Mouse (Mus musculus): ENCODE measurements around the gene Vps13d.

Vps13d gene

DNA sequence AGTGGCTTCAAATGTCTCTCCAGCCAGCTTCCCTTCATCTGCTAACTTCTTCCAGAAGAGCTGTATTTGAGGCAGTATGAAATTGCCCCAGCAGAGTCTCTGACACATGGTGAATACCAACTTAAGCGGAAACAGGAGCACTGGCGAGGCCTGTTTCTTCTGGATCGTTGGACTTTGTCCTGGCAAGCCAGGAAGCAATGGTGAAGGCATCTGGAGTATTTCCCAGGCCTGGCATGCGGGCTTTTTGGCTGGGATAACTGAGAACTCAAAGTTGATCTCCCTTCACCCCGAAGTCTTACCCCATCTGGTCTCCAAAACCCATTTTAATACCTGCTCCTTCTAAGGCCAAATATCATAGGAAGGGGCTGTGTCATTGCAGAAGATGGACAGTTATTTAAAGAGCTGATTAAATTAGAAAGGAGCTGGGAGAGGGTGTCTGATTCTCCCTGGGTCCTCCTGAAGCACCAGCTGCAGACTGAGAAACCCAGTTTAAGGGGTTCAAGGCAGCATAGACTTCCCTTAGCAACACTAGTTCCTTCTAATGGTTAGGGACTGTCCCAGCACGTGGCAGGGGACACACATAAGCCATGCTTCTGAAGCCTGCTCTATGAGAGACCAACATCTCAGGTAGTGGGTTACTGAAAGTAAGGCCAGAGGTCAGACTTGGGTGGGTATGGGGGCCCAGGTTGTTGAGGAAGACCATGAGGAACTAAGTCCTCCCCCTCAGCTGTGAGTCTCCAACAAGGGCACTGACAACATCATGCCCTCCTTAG is 221.7 kb downstream of the Vps13d start:
- DNase-seq (ENCODE audit: low read depth) = peak; percentile 39

DNA sequence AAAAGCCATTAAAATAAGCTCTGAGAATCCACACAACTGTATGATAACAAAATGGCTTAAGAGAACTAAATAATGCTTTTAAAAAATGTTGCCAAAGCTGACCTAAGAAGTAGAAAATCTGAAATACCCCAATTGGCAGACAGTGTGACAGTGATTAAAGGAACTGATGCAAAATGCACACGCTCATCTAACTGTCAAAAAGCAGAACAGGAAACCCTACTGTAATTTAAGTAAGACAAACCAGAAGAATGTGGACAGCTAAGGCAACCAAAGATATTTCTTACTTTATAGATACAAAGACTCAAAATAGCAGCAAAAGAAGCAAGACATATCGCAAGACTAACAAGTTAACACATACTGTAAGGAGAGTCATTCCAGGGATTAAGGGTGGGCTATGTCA is 223.8 kb downstream of the Vps13d start:
- DNase-seq (ENCODE audit: low read depth) = no peak

DNA sequence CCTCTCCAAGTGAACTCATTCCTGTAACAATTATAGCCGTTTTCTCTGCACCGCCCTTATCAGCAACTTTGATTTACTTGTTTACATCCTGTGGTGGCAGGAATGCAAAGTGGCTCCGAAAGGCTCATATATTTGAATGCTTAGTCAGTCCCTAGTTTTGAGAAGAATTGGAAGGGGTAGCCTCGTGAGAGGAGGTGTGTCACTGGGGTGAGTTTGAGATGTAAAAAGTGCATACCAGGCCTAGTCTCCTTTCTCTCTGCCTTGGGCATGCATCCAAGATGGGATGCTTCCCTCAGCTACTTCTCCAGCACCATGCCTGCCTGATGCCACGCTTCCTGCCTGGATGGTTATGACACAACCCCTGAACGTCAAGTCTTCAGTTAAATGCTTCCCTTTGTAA is 225.8 kb downstream of the Vps13d start:
- peak; percentile 57 for DNase-seq (ENCODE audit: low read depth)

DNA sequence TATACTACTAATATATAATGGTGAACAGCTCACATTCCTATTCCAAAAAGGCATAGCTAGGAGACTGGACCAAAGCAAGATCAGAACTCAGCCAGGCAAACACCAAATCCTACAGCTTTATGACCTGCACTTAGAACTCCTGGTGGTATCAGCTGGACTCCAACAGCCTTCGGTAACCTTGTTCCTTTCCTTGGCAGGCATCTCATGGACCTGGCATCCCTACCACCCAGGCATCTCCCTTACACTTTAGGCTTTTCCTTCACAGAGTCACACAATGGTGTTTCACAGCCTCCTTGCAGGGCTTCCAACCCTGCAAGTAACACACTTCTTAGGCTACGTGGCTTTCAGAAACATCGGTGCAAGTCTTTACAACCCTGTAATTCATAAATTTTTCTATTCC is 226.4 kb downstream of the Vps13d start:
- no peak for DNase-seq (ENCODE audit: low read depth)

DNA sequence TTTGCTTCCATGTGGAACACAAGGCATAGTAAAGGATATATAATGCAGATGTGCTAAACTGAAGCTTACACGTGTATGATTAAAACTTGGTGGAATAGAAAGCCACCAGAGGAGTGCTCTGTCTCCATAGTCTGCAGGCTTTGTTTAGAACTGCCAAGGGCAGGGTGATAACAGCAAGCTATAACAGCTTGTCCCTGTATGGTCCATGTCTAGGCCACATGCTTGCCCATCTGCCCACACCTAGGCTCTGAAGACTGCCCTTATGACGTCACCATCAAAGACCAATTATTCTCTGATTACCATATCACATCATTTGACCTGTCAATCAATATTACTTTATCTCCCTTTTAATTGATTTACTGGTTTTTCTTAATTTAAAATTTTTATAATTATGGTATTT is 229.6 kb downstream of the Vps13d start:
- DNase-seq (ENCODE audit: low read depth) = no peak

DNA sequence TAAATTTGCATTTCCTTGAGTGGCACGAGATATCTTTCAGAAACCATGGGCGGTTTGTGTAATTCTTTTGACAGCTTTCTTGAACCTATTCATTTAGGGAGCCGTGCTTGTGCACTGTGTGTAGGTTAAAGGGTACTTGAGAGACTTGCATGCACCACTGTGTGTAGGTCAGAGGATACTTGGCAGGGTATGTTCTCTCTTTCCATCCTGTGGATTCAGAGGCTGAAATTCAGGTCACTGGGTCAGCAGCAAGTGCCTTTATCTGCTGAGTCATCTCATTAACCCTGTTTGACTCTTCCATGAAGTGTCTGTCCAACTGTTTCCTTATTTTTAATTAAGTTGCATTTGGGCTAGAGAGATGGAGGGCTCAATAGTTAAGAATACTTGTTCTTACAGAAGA is 233.1 kb downstream of the Vps13d start:
- no peak for DNase-seq (ENCODE audit: low read depth)

DNA sequence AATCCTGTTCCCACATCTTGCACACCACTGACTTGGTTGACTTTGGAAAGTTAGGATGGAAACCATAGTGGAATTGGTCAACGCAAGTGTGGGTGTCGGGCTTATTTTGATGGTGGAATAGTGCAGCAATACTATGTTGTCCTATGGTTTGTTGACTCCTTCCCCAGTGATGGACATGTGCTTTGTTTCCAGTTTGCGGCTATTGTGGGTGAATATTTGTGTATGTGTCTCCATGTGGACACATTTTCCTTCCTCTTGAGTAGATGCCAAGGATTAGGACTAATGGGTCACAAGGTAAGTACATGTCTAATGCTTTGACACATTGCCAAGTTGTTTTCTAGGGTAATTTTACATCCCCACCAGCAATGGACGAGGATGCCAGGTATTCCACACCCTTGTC is 233.6 kb downstream of the Vps13d start:
- DNase-seq (ENCODE audit: low read depth) = no peak

DNA sequence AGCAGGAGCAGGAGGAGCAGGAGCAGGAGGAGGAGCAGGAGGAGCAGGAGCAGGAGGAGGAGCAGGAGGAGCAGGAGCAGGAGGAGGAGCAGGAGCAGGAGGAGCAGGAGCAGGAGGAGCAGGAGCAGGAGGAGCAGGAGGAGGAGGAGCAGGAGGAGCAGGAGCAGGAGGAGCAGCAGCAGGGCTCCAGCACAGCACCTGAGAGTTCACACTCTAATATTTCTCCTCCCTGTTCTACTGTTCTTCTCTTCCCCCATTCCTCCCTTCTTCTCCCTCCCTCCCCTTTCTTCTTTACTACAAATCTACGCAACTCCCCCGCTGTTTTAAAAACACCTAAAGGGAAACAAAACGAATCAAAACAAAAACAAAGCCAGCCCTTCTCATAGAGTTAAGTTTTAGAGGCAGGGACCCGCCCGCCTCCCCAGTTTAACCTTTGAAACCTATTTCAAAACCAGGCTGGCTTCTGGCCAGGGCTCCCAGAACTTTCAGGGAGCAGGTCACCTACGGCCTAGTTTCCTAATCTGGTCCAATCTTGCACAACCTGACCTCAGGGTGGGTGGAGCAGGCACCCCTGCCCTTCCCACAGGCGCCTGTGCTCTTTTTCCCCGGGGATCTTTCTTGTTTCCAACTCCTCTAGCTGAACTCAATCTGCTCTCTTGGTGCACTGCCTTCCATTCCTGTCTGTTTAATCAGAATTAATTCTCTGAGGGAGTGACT is 234.5 kb downstream of the Vps13d start:
- peak; percentile 74 for DNase-seq (ENCODE audit: low read depth)

DNA sequence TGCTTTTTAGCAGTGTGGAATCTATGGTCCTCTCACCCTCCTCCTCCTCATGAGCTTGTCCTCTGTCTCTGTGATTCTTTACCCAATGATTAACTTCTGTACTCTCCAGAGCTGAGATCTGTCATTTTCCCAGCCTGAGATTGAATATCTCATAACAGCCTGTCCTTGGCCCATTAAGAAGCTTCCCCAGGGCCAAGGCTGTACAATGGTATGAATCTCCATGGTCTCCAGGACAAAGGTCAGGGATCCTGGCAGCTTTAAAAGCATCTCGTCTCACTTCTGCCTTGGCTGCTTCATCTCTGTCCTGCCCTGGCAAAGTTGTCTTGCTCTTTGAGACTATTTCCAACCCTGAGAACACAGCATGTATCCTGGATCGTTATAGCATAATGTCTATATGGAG is 237.1 kb downstream of the Vps13d start:
- no peak for DNase-seq (ENCODE audit: low read depth)

DNA sequence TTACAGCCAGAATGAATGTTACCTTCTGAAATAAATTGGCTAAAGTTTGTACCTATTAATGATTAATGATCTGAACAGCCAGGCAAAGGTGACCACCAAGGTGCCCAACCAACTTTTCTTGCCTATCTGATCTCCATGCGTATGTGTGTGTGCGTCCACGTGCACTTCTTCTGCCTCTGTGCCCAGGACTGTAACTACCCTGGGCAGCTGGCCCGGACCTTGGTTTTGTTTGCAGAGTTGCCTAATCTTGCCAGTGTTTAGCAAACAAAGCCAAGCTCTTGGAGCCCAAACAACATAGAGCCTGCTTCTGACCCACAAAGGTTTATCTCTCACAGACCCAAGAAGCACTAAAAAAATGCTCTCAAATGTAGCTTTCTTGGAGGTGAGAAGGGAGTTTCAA is 237.6 kb downstream of the Vps13d start:
- DNase-seq (ENCODE audit: low read depth) = peak; percentile 33

DNA sequence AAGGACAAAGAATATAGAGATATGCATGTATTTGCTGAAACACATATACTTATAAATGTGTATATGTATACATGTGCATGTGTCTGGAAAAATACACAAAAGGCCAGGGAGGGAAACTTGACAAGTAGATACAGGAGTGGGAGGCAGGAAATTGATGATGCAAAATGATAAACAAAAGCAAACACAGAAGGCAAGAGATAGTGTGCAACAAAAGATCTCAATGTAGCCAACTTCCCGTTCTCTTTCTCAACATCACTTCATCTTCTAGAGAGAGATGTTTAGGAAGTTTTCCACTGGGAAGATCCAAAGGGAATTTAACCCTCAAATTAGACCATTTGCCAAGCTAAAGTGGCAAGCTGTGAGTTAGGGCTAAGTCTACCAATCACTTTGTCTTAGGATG is 238.5 kb downstream of the Vps13d start:
- no peak for DNase-seq (ENCODE audit: low read depth)

DNA sequence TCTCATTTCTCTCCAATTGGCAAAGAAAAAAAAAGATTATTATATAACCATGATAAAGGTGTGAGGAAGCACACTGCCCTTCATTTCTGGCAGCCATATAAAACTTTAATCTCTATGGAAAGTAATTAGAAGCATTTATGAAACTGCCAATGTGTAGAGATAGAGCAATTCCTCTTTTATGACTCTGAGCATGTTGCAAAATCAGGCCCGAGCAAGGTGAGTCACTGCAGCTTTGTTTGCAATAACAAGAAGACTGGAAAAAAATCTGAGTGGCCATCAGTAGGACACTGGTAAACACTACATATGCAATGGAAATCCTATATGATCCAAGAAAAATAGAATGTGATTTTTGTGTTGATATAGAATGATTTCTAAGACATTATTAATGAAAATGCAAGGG is 238.9 kb downstream of the Vps13d start:
- peak; percentile 68 for DNase-seq (ENCODE audit: low read depth)

DNA sequence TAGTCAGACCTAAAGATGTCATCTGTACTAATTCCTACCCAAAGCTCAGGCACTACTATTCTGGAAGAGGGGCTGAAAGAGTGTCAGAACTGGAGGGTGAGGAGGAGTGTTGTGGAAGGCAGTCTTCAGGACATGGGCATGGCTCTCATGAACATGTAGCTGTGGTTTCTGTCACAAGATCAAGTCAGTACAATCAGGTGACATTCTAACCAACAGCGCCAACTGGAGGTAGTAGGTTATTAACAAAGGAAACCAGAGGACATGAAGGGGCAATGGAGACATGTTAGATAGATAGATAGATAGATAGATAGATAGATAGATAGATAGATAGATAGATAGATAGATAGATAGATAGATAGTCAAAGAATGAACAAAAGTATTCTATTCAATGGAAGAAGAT is 241.4 kb downstream of the Vps13d start:
- no peak for DNase-seq (ENCODE audit: low read depth)

DNA sequence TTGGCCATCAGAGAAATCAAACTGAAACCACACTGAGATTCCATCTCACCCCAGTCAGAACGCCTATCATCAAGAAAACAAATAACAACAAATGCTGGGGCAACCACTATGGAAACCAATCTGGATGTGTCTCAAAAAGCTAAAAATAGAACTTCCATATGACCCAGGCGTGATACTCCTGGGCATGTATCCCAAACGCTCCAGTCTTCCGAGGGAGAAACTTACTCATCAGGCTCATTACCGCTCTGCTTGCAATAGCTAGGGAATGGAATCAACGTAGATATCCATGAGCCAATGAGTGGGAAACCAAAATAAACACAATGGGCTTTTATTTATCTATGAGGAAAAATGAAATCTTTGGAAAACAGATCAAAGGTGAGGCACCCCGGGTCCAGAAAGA is 242.9 kb downstream of the Vps13d start:
- peak; percentile 95 for DNase-seq (ENCODE audit: low read depth)

DNA sequence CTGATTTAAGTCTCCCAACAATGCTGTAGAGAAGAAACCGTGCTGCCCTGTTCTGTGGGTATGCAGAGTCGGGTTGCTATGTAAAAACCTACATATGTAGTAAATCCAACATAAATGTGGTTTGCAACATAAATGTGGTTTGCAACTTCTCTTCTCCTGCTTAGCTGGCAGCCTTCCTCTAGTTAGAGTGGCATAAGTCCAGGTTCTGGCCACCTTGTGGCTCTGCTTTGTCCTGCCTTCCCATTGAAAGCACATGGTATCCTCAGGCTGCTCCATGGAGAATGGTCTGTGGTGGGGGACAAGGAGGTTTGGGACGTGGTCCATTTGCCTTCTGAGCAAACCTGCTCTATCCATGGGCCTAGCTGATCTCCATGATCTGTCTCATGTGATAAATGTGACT is 243.9 kb downstream of the Vps13d start:
- DNase-seq (ENCODE audit: low read depth) = peak; percentile 75

DNA sequence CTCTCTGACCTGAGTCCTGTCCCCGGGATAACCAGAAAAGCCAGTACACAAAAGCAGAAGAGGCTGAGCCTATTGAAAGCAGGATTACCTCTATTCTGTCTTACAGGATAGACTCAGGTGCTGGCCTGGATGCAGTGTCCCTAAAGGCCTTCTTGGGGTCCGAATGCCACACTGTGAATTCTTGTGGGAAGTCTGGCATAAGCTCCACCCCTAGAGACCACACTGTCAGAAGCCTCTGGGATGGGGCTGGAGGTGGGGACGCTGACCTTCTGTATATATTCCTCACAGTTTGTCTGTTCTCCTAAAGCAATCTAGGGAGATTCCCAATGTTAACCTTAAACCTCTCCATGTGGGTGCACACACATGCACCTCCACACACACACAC is 244.5 kb downstream of the Vps13d start:
- DNase-seq (ENCODE audit: low read depth) = no peak

DNA sequence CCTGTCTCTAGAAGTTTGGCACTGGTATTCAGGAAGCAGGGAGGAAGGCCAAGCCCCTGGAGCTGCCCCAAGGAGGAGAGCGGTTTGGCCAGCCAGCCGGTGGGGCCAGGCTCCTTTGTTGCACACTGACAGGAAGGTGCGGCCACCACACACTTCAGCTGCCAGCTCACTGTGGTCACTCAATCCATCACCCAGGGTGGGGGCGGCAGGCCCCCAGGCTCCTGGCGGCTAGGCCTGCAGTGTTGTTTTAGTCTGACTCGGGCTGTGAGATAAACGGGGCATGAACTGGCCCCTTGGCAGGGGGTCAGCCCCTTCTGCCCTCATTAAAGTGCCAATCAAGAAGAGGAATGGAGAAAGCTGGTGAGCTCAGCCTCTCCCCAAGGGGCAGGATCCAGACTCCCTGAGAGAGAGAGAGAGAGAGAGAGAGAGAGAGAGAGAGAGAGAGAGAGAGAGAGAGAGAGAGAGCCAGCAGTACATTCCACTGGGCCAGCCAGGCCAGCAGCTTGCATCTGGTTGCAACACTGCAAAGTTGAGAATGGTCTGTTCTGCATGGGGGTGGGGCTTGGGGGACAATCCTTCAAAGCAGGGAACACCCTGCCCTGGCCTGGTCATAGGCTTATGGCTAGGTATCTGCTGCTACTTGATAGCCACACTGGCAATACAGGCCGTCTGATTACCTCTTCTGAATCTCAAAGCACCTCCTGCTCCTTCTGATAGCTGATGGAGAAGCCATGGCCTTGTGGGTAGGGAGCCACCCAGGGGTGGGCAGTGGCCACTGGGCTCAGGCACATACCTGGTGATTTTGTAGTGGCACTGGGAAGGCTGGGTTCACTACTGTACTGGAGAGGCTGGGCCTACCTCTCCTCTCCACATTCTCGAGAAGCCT is 245.1 kb downstream of the Vps13d start:
- peak; percentile 94 for DNase-seq (ENCODE audit: low read depth)

DNA sequence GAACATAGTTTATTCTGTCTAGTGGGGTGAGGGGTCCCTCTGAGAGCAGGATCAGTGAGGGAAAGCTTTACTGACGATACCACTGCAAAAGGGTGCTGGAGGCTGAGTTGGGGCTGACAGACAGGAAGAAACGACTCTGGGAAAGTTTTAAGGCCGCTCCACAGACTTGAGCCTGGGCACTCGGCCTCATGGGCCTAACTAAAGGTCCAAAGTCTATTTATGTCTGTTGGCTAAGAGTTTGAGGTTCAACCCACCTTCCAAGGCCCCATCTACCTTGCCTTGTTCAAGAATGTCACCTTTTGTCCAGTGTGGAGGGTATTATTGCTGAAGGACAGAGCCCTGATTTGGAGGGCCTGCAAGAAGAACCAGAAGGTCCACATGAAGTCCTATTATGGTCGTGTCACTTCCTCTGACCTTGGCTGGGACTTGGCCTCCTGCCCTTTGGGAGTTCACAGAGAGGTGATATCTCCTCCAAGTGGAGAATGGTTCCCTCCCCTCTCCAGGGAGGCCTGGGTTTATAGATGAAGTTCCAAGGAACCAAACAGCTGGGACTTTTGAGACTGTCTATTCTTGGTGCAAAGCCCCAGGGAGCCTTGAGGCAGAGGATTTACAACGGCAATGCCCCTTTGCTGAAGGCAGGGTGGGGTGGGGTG is 246.9 kb downstream of the Vps13d start:
- peak; percentile 22 for DNase-seq (ENCODE audit: low read depth)

DNA sequence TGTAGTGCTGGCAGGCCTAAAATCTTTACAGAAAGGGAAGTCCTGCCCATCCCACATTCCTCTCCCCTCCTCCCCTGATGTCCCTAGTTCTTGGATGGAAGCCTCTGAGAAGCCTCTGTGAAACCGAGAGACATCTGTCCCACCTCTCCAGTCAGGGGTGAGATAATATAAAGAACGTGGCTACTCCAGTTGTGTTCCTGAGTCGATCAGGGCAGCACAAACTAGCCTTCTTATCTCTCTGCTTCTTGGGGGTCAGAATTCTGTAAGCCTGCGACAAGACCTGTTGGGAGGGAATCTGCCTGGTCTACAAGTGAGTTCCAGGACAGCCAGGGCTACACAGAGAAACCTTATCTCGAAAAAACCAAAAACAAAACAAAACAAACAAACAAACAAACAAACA is 251.5 kb downstream of the Vps13d start:
- DNase-seq (ENCODE audit: low read depth) = no peak

DNA sequence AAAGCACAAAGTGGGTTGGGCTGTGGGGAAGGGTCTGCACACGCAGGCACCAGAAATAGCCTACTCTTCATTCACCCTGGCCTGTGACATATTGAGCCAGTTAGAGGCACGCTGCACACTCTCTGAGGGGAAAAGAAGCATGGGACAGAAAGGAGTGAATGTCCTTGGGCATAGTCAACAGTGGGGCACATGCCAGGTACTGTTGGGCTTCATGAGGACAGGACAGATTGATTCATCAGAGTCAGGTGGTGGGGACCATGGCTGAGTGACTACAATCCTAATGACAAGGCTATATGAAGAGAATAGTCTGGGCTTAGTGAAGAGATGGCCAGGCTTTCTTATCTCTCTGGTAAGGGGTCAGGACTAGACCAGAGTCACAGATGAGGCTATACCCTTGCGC is 252.4 kb downstream of the Vps13d start:
- no peak for DNase-seq (ENCODE audit: low read depth)

DNA sequence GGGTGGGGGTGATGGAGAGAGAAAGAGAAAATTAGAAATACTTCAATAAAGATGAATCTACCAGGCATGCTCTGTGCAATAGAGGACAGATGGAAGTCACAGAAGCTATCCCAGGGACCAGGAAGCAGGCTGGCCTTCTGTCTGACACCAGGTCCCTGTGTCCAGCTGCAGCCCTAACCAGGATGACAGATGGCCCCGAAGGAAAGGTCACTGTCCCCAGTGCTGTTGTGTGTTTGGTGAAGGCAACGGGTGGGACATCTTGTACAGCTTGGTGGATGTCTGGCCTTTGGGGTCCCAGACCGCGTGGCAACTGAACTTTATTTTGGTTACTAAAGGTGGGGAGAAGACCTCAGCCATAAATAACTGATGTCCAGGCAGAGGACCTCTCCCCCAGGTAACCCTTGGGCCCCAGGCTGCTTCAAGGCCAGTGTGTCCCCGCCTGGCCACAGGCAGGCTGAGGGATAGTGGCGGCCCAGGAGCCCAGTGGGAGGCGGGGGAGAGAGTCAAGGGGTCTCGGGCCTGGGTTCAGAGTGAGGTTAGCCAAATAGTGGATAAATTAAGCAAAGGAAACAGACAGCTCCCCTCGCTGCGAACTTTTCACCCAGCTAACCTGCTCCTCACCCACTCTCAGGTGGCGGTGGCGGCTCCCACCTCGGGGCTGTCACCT is 253.9 kb downstream of the Vps13d start:
- no peak for DNase-seq (ENCODE audit: low read depth)

All from NIH3T3 (cell line).